Mouse (Mus musculus) layer of hippocampus, adult 9-10 months (tissue): ENCODE data around the gene Hyal1.

ENCODE experiments used
- DNase-seq: peaks from one replicate; pipeline ENCODE4 v3.0.0; 2022; ENCODE audit warnings: low spot score

Hyal1 gene

DNA sequence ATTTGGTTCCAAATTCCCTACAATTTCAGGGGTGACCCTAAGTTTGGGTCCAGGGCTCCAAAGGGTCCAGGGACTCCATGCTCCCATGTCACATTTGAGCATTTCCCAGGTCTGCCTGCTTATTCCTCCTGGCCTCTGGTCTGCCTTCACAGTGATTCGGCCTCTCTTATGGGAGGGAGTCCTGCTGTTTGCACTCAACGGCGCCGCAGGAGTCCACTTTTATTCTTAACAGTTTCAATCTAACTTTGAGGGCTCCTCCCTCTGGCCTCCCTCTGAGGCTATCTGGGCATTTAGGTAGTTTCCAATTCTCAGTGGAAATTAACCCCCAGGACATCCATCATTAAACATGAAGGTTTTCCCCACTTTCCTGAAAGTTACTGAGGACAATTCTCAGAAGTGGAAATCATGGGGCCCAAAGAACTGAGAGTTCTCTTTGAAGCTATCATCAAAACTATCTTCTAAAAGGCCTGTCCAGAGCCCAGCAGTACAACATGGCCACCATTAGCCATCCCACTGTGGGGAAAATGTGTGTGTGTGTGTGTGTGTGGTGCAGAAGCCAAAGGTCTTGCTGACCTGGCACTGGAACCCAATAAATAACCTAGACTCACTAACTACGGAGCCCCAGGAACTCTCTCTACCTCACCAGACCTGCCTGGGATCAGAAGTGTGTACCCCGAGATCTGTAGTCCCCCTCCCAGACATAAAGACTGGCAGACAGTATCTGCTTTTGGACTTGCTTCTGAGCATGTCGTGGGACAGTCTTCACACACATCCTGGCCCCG, 17.7 kb downstream of the Hyal1 start:
- no peak for DNase-seq

DNA sequence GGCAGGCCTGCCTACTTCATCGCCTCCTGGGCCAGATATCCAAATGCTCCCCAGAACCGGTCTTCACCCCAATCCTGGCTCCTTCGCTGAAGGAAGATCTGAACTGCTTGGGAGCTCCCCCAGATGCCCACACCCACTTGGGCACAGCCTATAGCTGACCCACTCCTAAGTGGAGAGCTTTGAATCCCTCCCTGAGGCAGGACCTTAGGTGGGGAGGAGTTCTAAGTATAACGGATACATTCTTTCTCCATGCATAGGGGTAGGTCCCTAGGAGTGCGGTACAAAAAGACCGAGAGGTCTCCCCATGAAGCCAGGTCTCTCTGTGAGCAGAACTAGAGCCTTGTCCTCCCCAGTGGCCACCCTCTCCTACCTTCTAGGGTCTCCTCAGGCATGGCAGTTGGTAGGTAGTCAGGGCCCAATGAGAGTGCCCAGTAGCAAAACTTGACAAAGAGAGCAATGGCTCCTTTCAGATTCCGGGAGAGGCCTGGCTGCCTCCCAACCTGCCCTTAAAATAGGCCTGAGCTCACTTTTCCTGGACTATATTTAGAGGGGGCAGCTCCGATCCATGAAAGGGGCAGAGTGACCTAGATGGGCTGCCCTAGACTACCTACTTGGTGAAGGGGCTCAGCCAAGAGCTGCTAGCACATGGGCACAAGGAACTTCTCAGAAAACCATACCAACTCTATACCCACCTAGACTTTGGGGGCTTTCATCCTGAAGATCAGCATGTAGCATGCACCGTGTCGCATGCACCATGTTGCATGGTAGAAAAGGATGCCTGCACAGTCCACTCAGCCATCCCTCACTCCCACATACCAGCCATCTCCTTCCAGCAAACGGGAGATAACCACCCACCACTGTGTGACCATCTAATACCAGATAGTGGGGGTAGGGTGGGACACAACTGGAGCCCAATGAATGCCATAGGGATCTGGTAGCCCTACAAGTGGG, 20.2 kb downstream of the Hyal1 start:
- DNase-seq, result no peak

DNA sequence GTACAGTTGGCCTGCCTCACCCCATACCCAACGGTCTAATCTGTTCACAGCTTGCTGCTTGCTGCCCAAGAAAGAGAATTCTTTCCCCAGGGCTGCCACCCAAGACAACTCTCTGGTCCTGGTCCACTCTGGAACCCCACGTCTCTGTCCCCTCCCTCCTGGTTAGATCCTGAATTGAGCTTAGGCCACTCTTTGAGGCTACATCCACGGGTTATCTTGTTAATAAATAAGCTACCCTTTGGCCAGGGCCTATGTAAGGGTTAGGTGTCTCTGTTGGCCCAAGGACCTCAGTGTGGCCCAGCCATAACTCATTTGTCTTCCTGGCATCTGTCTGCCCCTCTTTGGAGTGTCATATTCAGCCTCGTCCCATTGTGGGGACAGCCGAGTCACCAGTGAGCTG, 21.7 kb downstream of the Hyal1 start:
- DNase-seq, result no peak

DNA sequence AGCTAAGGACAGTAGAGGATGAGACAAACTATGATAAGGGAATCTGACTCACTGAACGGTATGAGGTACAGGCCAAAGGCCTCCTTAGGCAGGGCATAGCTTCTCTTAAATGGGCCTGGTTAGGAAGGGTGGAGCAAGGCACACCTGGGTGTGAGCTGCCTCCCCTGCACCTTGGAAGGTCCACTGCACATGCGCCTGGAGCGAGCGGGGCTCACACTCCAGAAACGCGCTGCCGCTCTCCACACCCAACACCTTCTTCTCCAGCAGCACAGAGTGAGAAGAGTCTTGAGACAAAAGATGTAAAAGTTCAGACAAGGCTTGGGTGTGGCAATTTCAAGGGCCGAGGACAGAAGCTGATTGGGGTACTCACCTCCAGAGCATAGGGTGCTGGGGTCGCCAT, 22.7 kb downstream of the Hyal1 start:
- no peak for DNase-seq

DNA sequence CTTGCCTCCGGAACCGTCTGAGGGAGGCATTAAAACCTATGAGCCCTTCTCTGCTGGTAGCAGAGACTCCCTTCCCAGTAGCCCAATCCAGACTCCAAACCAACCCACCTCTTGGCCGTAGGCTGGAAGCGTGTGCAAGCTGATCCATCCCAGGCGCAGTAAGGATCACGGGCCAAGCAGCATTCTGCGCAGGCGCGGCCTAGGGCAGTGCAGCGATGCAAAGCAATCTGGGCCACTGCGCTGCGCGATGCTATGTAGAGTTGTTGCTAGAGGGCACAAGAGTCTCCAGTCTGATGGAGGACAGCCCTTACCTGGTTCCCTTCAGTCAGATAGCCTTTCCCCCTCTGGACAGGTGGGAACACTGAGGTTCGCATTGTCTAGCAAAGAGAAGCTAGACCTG, 23.1 kb downstream of the Hyal1 start:
- DNase-seq, result no peak

DNA sequence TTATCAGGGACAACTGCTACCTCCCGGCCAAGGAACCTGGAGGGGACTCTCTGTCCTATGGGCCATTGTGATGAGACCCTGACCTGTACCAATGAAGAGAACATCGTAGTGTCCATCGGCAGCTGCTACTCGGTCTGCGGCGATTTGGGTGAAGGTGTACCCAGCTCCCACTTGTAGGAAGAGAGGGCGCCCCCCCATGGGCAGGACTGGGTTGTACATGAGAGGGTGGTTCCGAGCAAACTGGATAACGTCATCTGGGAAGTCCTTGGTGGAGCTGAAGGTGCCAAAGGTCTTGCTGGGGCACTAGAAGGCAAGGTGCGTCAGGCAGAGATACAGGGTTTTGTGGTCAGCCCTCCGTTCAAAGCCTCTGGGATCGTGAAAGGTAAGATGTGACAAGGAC, 24.0 kb downstream of the Hyal1 start:
- no peak for DNase-seq

DNA sequence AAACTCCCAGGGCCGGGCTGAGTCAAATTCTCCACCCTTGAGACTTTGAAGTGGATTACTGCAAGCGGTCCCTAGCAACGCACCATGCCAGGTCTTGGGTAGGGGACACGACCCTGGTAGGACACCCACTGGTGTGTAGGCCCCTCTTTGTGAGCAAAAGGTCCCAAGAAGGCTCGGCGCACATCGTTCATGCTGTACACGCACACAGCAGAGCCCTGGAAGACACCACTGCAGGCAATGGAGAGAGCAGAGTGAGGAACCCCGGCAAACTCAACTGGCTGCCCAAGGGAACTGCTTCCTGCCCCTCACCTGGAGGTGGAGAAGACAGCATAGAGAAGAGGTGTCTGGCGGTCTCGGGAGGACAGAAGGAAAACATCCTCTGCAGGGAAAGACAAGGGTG, 24.5 kb downstream of the Hyal1 start:
- DNase-seq, result no peak

DNA sequence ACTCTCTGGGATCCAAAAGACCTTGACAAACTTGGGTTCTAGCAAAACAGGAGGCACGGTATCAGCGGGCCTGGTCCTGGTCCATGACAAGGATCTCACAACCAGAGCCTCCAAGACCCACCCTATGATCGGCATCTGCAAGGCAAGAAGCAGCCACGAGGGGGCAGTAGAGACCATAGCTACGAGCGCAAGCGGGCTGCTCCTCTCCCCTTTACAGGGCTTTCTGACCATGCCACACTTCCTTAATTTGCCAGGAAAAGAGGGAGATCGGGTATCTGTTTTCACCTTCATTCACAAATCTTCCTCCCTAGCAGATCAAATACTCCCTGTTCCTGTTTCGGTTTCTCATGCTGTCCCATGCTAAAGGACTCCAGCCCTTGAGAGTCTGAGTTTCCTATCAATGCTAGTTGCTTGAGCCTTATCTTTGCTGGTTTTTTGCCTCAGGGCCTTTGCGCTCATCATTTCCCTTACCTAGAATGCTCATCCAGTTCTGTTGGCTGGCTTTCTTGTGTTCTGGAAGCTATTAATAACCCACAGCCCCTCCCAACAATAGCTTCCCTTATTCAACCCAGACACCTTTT, 25.4 kb downstream of the Hyal1 start:
- DNase-seq, result peak; percentile 87

DNA sequence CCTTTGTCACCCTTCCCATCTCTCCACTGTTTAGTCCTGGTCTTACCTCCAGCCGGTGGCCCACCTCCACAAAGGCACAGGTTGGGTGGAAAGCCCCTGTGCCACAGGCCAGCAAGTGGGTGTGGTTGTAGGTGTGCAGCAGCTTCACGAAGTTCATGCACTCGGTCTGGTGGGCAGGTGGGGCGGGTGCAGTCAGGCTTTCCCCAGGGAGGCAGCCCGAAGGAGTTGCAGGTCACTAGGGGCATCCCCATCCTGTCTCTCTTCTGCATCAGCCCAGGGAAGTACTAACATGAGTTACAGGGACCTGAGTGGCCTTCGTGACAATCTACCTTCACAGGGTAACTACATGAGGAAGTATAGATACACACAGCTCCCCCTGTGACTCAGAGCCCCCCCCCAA, 26.5 kb downstream of the Hyal1 start:
- DNase-seq, result no peak

DNA sequence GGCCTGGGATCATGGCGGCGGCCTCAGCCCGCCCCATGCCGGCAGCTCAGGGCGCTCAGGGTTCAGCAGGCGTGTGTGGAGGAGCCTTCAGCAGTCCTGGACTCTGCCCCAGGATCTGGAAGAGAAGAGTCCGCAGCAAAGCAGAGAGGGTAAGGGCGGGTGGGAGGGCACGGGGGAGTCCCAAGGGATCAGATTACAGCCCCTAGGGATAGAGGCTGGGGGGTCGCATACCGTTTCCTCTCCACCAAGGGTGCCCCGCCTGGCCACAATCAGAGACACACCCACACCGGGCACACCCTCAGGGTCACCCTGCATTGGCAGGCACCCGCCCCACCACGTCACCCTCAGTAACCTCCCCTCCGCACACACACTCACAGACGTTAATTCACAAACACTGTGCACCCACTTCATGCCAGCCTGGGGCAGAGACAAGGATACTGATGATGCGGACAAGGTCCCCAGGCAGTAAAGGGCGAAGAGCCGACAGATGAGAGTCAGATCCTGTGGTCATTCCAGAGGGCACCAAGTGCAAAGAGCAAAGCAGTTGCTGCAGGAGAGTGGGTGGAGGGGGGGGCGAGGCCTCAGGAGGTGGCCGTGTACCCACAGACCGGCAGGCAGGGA, 28.4 kb downstream of the Hyal1 start:
- DNase-seq, result no peak

DNA sequence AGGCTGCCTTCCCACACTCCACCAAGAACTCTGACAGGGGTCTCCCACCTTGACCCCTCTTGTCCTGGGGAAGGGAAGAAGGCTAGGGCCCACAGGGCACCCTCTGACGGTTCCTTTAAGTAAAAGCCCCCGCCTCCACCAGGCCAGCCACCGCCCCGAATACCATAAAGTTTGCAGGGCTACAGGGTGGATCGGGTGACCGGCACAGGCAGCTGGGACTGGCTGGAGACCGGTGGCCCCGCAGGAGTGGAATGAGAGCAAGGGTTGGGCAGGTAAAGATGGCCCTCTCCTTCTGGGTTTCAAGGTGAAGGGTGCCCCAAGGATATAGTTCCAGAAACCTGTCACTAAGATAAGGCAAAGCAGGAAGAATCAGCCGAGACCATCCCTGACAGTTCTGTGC, 29.9 kb downstream of the Hyal1 start:
- DNase-seq, result no peak

DNA sequence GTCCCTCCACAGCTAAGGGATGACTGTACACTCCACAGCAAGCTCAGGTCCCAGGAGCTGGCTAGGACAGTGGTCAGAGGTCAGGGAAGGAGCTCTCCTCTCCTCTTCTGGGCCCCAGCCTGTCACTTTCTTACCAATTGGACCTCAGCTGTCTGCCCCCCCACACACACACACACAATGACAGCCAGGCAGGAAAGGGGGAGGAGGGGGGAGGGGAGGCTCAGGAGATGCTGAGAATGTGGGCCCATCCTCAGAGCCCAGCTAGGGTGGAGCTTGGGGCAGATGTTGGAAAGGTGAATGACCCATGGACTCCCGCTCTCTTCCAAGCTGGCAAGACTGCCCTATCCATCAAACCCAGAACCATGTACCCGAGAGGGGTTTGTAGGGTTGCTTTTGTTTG, 30.3 kb downstream of the Hyal1 start:
- no peak for DNase-seq

DNA sequence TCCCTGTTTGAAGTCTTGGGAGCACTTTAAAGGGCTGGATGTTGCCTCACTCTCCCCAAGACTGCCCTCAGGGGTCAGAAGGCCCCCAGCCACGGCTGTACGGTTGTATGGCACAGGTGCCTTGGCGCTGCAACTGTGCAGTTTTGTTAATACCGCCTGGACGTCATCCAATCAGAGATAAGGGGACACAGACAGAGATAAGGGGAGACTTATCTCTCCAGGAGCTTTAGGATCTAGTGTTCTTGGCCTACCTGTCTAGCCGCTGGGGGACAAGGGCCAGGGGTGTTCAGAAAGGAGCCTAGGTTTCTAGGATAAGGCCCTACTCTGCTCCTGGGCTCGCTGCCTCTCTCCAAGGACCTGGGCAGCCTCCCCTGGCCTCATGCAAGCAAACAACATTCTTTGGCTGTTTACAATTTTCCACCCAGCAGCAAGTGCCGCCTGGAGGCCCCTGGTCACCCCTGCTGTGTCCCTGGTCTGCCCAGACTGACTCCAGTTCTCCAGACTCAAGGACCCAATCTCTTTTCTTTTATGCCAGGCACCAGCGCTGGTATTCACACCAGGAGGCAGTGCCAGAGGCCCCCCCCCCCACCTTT, 31.0 kb downstream of the Hyal1 start:
- no peak for DNase-seq

DNA sequence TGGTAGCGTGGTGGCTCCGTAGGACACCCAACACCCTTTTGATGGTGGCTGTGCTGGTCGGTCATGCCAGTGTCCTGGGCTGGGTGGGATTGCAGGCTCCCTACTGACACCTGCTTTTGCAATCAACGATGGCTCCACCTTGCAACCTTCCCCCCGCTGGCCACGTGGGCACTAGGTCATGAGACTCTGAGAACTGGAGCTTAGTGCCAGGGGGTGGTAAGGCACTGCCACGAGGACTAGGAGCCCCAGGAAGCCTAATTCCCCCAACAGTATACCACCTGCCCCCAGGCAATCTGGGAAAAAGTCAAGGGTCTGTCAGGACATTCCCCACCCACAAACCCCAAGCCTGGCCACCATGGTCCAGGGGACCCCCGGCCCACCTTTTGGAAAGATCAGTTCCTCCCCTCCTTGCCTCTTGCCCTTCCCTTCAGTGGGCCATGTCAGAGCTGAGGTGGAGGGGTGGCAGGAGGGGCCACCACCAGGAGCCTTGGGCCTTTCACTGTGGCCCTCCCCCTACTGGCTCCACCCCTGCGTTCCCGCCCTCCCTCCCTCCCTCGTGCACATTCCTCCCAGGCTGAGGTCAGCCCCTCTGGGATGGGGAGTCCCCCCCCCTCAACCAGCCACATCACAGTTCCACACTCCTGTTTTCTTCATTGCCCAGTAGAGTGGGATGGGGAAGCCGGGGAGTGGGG, 32.2 kb downstream of the Hyal1 start, which contains the start of gene Sema3b:
TSS of gene Sema3b (minus strand) at position 489 of the 692 bp plus-strand sequence.
- DNase-seq, result no peak

DNA sequence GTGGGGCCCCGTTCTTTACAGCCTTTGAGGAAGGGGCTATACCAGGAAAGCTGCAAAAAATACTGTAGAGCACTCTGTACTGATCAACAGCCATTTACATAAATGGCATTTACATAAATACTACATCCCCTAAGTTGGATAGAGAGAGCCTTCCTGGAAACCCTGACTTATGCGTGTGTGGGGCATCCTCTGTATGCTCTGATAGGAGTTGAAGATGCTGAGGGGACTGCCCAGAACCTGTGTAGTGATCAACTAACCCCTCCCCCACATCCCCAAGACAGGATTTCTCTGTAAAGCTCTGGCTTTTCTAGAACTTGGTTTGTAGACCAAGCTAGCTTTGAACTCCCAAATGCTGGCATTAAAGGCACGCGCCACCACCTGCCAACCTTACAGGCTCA, 32.7 kb downstream of the Hyal1 start:
- DNase-seq, result no peak

DNA sequence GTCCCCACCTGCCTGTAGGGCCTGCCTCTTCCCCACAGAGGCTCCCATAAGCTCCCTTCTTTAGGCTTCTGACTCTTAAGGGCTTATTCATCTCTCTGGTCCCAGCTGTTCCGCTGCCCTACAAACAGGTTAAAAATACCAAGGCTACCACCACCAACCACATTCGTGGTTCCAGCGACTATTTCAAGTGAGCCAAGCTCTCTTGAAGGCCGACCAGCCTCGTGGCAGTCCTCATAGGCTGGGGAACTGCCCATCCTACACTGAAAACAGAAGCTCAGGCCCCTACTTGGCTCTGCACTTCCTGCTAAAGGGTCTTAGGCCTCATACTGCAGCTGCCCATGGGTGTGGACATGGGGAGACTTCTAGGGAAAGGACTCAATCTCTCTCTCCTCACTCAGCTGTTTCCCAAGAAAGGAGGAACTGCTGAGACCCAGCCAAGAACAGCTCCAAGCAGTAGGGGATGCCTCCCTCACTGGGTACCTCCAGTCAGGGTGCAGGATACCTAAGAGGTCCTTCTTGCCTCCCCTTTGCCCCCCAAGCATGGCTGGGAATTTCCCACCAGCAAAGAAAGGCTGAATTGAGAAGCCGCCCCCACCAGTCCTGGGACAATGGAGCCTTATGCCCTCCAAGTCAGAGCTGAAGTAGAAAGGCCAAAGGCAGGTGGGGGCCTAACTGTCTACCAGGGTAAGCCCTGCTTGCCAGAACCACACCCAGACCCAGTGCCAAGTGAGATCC, 34.9 kb downstream of the Hyal1 start:
- DNase-seq, result no peak

DNA sequence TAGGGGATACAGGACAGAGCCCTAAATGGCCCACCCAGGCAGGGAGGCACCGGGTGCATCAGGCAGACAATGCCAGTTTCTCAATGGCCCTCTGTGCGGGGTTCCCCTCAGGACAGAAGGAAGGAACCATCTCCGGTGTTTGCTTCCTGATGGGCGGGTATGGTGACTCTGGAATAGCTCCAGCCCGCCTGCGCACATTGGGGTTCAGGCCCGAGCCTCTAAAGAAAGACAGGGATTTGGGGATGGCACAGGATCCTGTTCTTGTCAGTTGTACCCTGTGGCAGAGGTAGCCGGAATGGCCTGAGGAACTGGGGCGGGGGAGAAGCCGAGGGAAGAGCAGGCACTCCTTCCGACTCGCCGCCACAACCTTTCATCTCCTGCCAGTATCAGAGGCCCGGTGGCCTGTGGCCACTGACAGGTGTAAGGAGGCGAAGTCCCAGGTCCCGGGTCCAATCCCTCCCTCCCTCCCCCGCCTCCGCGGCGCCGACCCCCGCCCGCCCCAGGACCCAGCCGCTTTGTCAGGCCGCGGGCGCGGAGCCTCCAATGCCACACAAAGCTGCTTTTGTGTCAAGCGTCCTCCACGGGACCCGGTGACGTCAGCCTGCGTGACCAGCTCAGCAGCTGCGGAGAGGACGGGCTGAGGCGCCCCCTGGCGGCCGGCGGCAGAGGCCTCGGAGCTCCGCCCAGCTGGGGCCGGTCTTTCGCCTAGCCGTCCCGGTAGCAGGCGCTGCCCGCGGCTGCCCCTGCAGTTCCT, 35.6 kb downstream of the Hyal1 start:
- peak; percentile 90 for DNase-seq

DNA sequence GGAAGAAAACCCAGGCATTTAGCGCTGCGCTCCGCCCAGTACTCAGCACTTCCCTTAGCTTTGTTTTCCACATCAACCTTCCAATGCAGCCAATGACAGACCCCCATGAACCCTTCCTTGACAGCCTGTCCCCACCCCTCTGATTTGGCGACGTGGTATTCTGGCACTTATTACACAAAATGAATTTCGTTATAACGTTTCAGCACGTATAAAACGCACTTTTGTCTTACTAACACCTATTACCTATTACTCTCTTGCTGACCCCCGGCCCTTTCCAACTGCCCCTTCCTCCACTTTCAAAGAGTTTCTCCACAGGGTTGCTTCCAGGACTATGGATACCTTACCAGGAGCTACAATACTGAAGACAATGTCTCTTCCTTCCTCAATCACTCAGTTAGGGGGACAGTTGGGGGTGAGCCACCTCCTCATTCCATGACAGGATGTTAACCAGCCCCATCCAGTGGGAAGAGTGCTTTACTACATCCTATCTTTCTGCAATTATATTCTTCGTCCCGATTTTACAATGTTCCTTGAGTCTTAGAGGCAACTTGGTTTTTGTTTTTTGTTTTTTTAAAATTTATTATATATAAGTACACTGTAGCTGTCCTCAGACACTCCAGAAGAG, 36.3 kb downstream of the Hyal1 start:
- no peak for DNase-seq

DNA sequence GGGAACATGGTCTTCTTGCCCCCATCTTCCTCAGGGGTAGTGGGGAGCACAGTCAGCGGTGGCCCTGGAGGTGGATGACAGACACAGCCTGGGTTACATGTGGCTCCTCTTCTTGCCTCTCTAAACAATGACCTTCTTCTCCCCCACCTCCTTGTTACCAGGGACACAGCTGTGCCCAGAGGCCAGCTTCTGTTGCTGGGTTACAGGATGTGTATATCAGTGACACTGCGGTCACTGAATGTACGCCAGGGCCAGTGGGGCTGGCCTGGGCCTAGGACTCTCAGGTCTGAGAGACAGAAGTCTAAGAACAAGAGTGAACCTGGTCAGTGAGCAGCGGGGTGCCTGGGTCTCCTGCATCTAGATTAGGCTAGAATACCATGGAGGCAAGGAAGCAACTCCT, 38.3 kb downstream of the Hyal1 start:
- no peak for DNase-seq
